Mouse (Mus musculus): ENCODE measurements at regions not wholly inside any gene's neighbourhood (a gene's known extent, or its start where the extent isn't known, plus 50 kb on each side); places are given as distances from the start of the nearest gene placed in this dataset.

DNA sequence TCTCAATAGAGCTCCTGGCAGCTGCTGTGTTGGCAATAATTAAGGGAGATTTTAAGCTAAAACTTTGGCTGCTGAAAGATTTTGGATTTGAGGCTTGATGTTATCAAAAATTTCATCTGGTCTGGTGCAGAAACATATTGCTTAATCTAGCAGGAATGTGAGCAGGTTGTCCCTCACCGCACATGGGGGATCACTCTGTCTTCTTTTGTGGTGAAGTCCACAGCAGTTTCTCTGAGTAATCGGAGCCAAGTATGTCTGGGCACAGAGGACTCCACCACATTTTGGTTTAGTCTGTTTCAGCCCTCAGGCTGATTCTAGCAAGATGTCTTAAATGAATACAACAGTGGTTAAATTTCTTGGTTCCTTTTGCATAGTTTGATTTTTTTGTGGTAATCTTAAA is 331.7 kb downstream of the Pdgfc start:
- DNase-seq (ENCODE audit: extremely low read depth), result no peak
- in situ Hi-C loops (cut with MboI; ENCODE audit: low pct_ligation_motif_present, low pct_unique_long_range_greater_than_20kb, low sequenced_read_pairs), result no loop called here
- no peaks in the 10 kb centered on the region for H3K4me1 ChIP-seq (ENCODE audit: control insufficient read depth in 1 of 2, insufficient read depth in 2 of 2)
- TF ChIP-seq NRF1 (IDR thresholded peaks at IDR 0.05; ENCODE audit: low read depth, low read length) (no peak), MAZ (IDR thresholded peaks at IDR 0.05; ENCODE audit: low read depth, low read length) (no peak), KAT2A (IDR thresholded peaks at IDR 0.05; ENCODE audit: insufficient replicate concordance, low read length) (no peak), ZMIZ1 (IDR thresholded peaks at IDR 0.05; ENCODE audit: low read depth, low read length) (no peak), POLR2A (IDR thresholded peaks at IDR 0.05; ENCODE audit: low read depth, low read length) (no peak), CHD2 (IDR thresholded peaks at IDR 0.05; ENCODE audit: low read length) (no peak), JUN (IDR thresholded peaks at IDR 0.05; ENCODE audit: insufficient read depth, low read depth, low read length) (no peak), CTCF (conservative IDR thresholded peaks at IDR 0.05 in 1 of 2, IDR thresholded peaks at IDR 0.05 in 1 of 2; ENCODE audit: low read depth in 2 of 2, low read length in 2 of 2) (no peak), UBTF (IDR thresholded peaks at IDR 0.05; ENCODE audit: low read depth, low read length) (no peak), ETS1 (conservative IDR thresholded peaks at IDR 0.05; ENCODE audit: low read depth, low read length) (no peak), USF2 (conservative IDR thresholded peaks at IDR 0.05; ENCODE audit: low read depth, low read length) (no peak), CHD1 (IDR thresholded peaks at IDR 0.05; ENCODE audit: low read depth, low read length) (no peak), EP300 (IDR thresholded peaks at IDR 0.05; ENCODE audit: low read length) (no peak), MYC (IDR thresholded peaks at IDR 0.05; ENCODE audit: low read depth, low read length) (no peak), RAD21 (IDR thresholded peaks at IDR 0.05; ENCODE audit: low read depth, low read length) (no peak), SIN3A (IDR thresholded peaks at IDR 0.05; ENCODE audit: low read length) (no peak), JUND (conservative IDR thresholded peaks at IDR 0.05; ENCODE audit: low read depth, low read length) (no peak), IRF4 (IDR thresholded peaks at IDR 0.05; ENCODE audit: low read depth, low read length) (no peak), USF1 (IDR thresholded peaks at IDR 0.05; ENCODE audit: low read depth, low read length) (no peak)
- H3K4me2 ChIP-seq (ENCODE audit: insufficient read depth, low read depth, poor library complexity, severe bottlenecking), result no peak overlapping the region
- no peak overlapping the region for H3K27ac ChIP-seq (ENCODE audit: insufficient read depth, low read depth)
- H3K9me3 ChIP-seq (replicated peaks; ENCODE audit: low read length), result no peaks in the 10 kb centered on the region
- H3K79me2 ChIP-seq (replicated peaks; ENCODE audit: control insufficient read depth, extremely low read depth, insufficient read depth, poor library complexity, severe bottlenecking), result no peaks in the 10 kb centered on the region
- dilution Hi-C loops (cut with MboI; ENCODE audit: extremely low pct_ligation_motif_present, extremely low pct_unique_long_range_greater_than_20kb, low sequenced_read_pairs), result no loop called here
- no peak overlapping the region for H3K9ac ChIP-seq (ENCODE audit: insufficient read depth, low read depth)
- H3K27me3 ChIP-seq (replicated peaks), result no peaks in the 10 kb centered on the region
- H3K4me3 ChIP-seq (replicated peaks in 1 of 3; ENCODE audit: low read depth in 2 of 3, low read length in 2 of 3, poor library complexity in 1 of 3), result no peak overlapping the region
- no peaks in the 10 kb centered on the region for H3K36me3 ChIP-seq (replicated peaks in 1 of 2; ENCODE audit: control insufficient read depth in 1 of 2, insufficient read depth in 1 of 2, low read length in 1 of 2)

- H3K4me3 ChIP-seq (replicated peaks in 1 of 3; ENCODE audit: low read depth in 2 of 3, low read length in 2 of 3, poor library complexity in 1 of 3), result no peak overlapping the region
- DNase-seq (ENCODE audit: extremely low read depth), result no peak
- no peak for TF ChIP-seq NELFE (IDR thresholded peaks at IDR 0.05; ENCODE audit: low read depth, low read length)
- TF ChIP-seq MAX (IDR thresholded peaks at IDR 0.05; ENCODE audit: low read length), result no peak
- no peak for TF ChIP-seq MYC (IDR thresholded peaks at IDR 0.05; ENCODE audit: low read depth, low read length)
- no peak for TF ChIP-seq TCF12 (IDR thresholded peaks at IDR 0.05; ENCODE audit: low read depth, low read length)
- no peak for TF ChIP-seq PAX5 (IDR thresholded peaks at IDR 0.05; ENCODE audit: low read length)
- TF ChIP-seq POLR2A (IDR thresholded peaks at IDR 0.05; ENCODE audit: low read depth, low read length), result no peak
- TF ChIP-seq IRF4 (IDR thresholded peaks at IDR 0.05; ENCODE audit: low read depth, low read length), result no peak
- no peak for TF ChIP-seq CHD2 (IDR thresholded peaks at IDR 0.05; ENCODE audit: low read length)
- TF ChIP-seq MAZ (IDR thresholded peaks at IDR 0.05; ENCODE audit: low read depth, low read length), result no peak
- no peak for TF ChIP-seq JUND (conservative IDR thresholded peaks at IDR 0.05; ENCODE audit: low read depth, low read length)
- no peak for TF ChIP-seq E2F4 (IDR thresholded peaks at IDR 0.05; ENCODE audit: insufficient replicate concordance, low read depth, low read length)
- no peak for TF ChIP-seq MEF2A (IDR thresholded peaks at IDR 0.05; ENCODE audit: borderline replicate concordance, low read depth, low read length)
- no peak for TF ChIP-seq MAFK (IDR thresholded peaks at IDR 0.05; ENCODE audit: insufficient replicate concordance, low read length)
- no peak for TF ChIP-seq HCFC1 (IDR thresholded peaks at IDR 0.05; ENCODE audit: low read depth, low read length)
- no peaks in the 10 kb centered on the region for H3K4me1 ChIP-seq (ENCODE audit: control insufficient read depth in 1 of 2, insufficient read depth in 2 of 2)
- dilution Hi-C loops (cut with MboI; ENCODE audit: extremely low pct_ligation_motif_present, extremely low pct_unique_long_range_greater_than_20kb, low sequenced_read_pairs), result no loop called here
- no peaks in the 10 kb centered on the region for H3K36me3 ChIP-seq (replicated peaks in 1 of 2; ENCODE audit: control insufficient read depth in 1 of 2, insufficient read depth in 1 of 2, low read length in 1 of 2)
- no peaks in the 10 kb centered on the region for H3K9me3 ChIP-seq (replicated peaks; ENCODE audit: low read length)
- H3K27me3 ChIP-seq (replicated peaks), result no peaks in the 10 kb centered on the region
- in situ Hi-C loops (cut with MboI; ENCODE audit: low pct_ligation_motif_present, low pct_unique_long_range_greater_than_20kb, low sequenced_read_pairs), result no loop called here
- no peak overlapping the region for H3K9ac ChIP-seq (ENCODE audit: insufficient read depth, low read depth)
- H3K4me2 ChIP-seq (ENCODE audit: insufficient read depth, low read depth, poor library complexity, severe bottlenecking), result no peak overlapping the region
- no peak overlapping the region for H3K27ac ChIP-seq (ENCODE audit: insufficient read depth, low read depth)
- no peaks in the 10 kb centered on the region for H3K79me2 ChIP-seq (replicated peaks; ENCODE audit: control insufficient read depth, extremely low read depth, insufficient read depth, poor library complexity, severe bottlenecking)
Measured at GRCm38 (mm10) chr3:81368642-81369041, 332.4 kb downstream of the Pdgfc start.
